Mouse (Mus musculus) midbrain, embryonic 15.5 days (tissue): ENCODE data around the gene Lmx1a. TPM values are rescaled to one million over a fixed set of nuclear protein-coding genes. Genes with fewer than 3 reads are reported as not detected.

Experiments used
- ATAC-seq: fragments of 200-750 bp; cut with Nextera tagmentation; replicated peaks from 2 replicates; pipeline ENCODE4 v1.8.0; 2017; ENCODE audit warnings: moderate TSS enrichment
- H3K27ac ChIP-seq: fragments of 300-500 bp; sonication (generic); 2 replicates; pipeline ENCODE4 v1.5.1; 2015; ENCODE audit warnings: mild to moderate bottlenecking, inconsistent platforms
- H3K27me3 ChIP-seq: fragments of 300-500 bp; sonication (generic); replicated peaks from 2 replicates; pipeline ENCODE4 v1.6.1; 2015; ENCODE audit warnings: inconsistent platforms
- H3K36me3 ChIP-seq: fragments of 300-500 bp; sonication (generic); replicated peaks from 2 replicates; pipeline ENCODE4 v1.6.1; 2015; ENCODE audit warnings: inconsistent platforms
- H3K4me1 ChIP-seq: fragments of 300-500 bp; sonication (generic); 2 replicates; pipeline ENCODE4 v1.6.1; 2015; ENCODE audit warnings: inconsistent platforms
- H3K4me2 ChIP-seq: fragments of 300-500 bp; sonication (generic); 2 replicates; pipeline ENCODE4 v1.6.1; 2015; ENCODE audit warnings: inconsistent platforms, mild to moderate bottlenecking, moderate library complexity
- H3K4me3 ChIP-seq: fragments of 300-500 bp; sonication (generic); 2 replicates; pipeline ENCODE4 v1.5.1; 2015; ENCODE audit warnings: mild to moderate bottlenecking, inconsistent platforms
- H3K9ac ChIP-seq: fragments of 300-500 bp; sonication (generic); 2 replicates; pipeline ENCODE4 v1.6.1; 2015; ENCODE audit warnings: mild to moderate bottlenecking, inconsistent platforms
- H3K9me3 ChIP-seq: fragments of 300-500 bp; sonication (generic); 2 replicates; pipeline ENCODE4 v1.6.1; 2016; ENCODE audit warnings: inconsistent platforms
- WGBS: fragments of 180-500 bp; shearing (Covaris S2); methylation state at CpG from one replicate; pipeline ENCODE4 v1.1.7; 2015; ENCODE audit warnings: mixed read lengths; 5-methylcytosine and 5-hydroxymethylcytosine counted together
- polyA plus RNA-seq: library from polyadenylated mRNA; unstranded; fragments of >200 nt; fragmentation: Nextera tagmentation; extraction: Ambion mirVana; gene quantifications from 2 replicates; pipeline ENCODE4 v1.2.1, GENCODE M21; 2015

Gene Lmx1a
- polyA plus RNA-seq, 1 experiment from 2014 or later = 11.9 TPM

- Histone ChIP-seq H3K4me3 (no peak overlapping the region), H3K27me3 (peaks cover 57% of the 10 kb centered on the region), H3K27ac (no peak overlapping the region), H3K36me3 (no peaks in the 10 kb centered on the region), H3K4me1 (no peaks in the 10 kb centered on the region), H3K9me3 (no peaks in the 10 kb centered on the region), H3K4me2 (no peak overlapping the region), H3K9ac (no peak overlapping the region)
- ATAC-seq = no peak
- WGBS = 9% methylated on average over 7 of the region's 7 CpGs
Observed at GRCm38 (mm10) chr1:167700221-167700620, 11.2 kb downstream of the Lmx1a start.

- Histone ChIP-seq H3K27me3 (peaks cover 11% of the 10 kb centered on the region; the same call in 1 of the 2 replicates), H3K4me2 (no peak overlapping the region), H3K4me3 (no peak overlapping the region), H3K27ac (no peak overlapping the region), H3K4me1 (no peaks in the 10 kb centered on the region), H3K36me3 (no peaks in the 10 kb centered on the region), H3K9ac (no peak overlapping the region), H3K9me3 (no peaks in the 10 kb centered on the region)
- WGBS = 75% methylated on average over 7 of the region's 7 CpGs
- no peak for ATAC-seq
Observed at GRCm38 (mm10) chr1:167705527-167705926, 16.5 kb downstream of the Lmx1a start.

GRCm38 (mm10) chr1:167708761-167709160 lies 19.7 kb downstream of the Lmx1a start:
- no peaks in the 10 kb centered on the region for H3K9me3 ChIP-seq
- ATAC-seq = no peak
- H3K4me3 ChIP-seq = no peak overlapping the region
- no peak overlapping the region for H3K9ac ChIP-seq
- H3K4me2 ChIP-seq = no peak overlapping the region
- no peaks in the 10 kb centered on the region for H3K4me1 ChIP-seq
- peaks cover 4% of the 10 kb centered on the region; the same call in 1 of the 2 replicates for H3K27me3 ChIP-seq
- H3K36me3 ChIP-seq = no peaks in the 10 kb centered on the region
- WGBS = 68% methylated on average over 5 of the region's 5 CpGs
- H3K27ac ChIP-seq = no peak overlapping the region

GRCm38 (mm10) chr1:167715730-167716341 lies 26.8 kb downstream of the Lmx1a start:
- no peak overlapping the region for H3K4me3 ChIP-seq
- no peaks in the 10 kb centered on the region for H3K9me3 ChIP-seq
- no peaks in the 10 kb centered on the region for H3K36me3 ChIP-seq
- H3K4me1 ChIP-seq = peaks cover 8% of the 10 kb centered on the region; the same call in 1 of the 2 replicates
- no peaks in the 10 kb centered on the region for H3K27me3 ChIP-seq
- ATAC-seq = peak; percentile 72
- H3K27ac ChIP-seq = no peak overlapping the region
- no peak overlapping the region for H3K4me2 ChIP-seq
- 26% methylated on average over 6 of the region's 6 CpGs for WGBS
- no peak overlapping the region for H3K9ac ChIP-seq

GRCm38 (mm10) chr1:167734471-167734870 lies 45.4 kb downstream of the Lmx1a start:
- no peak overlapping the region for H3K4me3 ChIP-seq
- no peaks in the 10 kb centered on the region for H3K36me3 ChIP-seq
- H3K27ac ChIP-seq = no peak overlapping the region
- H3K9me3 ChIP-seq = no peaks in the 10 kb centered on the region
- no peak overlapping the region for H3K4me2 ChIP-seq
- peaks cover 4% of the 10 kb centered on the region; the same call in 1 of the 2 replicates for H3K4me1 ChIP-seq
- 19% methylated on average over 6 of the region's 6 CpGs for WGBS
- H3K9ac ChIP-seq = no peak overlapping the region
- H3K27me3 ChIP-seq = no peaks in the 10 kb centered on the region
- no peak for ATAC-seq

- no peak overlapping the region for H3K4me2 ChIP-seq
- 78% methylated on average over 3 of the region's 3 CpGs for WGBS
- H3K9me3 ChIP-seq = no peaks in the 10 kb centered on the region
- no peaks in the 10 kb centered on the region for H3K27me3 ChIP-seq
- H3K27ac ChIP-seq = no peak overlapping the region
- no peak for ATAC-seq
- no peak overlapping the region for H3K4me3 ChIP-seq
- peaks cover 4% of the 10 kb centered on the region; the same call in 1 of the 2 replicates for H3K4me1 ChIP-seq
- H3K9ac ChIP-seq = no peak overlapping the region
- no peaks in the 10 kb centered on the region for H3K36me3 ChIP-seq
Observed at GRCm38 (mm10) chr1:167736793-167737192, 47.8 kb downstream of the Lmx1a start.

- Histone ChIP-seq H3K9ac (no peak overlapping the region), H3K4me2 (no peak overlapping the region), H3K27ac (no peak overlapping the region), H3K4me3 (no peak overlapping the region), H3K27me3 (no peaks in the 10 kb centered on the region), H3K36me3 (no peaks in the 10 kb centered on the region), H3K4me1 (no peaks in the 10 kb centered on the region), H3K9me3 (no peaks in the 10 kb centered on the region)
- ATAC-seq = no peak
- WGBS = 86% methylated on average over 7 of the region's 7 CpGs
Observed at GRCm38 (mm10) chr1:167739286-167739685, 50.2 kb downstream of the Lmx1a start.

- no peak overlapping the region for H3K27ac ChIP-seq
- no peak for ATAC-seq
- no peaks in the 10 kb centered on the region for H3K4me1 ChIP-seq
- H3K9ac ChIP-seq = no peak overlapping the region
- no peak overlapping the region for H3K4me2 ChIP-seq
- 48% methylated on average over 6 of the region's 6 CpGs for WGBS
- no peak overlapping the region for H3K4me3 ChIP-seq
- H3K27me3 ChIP-seq = no peaks in the 10 kb centered on the region; the same call in 1 of the 2 replicates
- no peaks in the 10 kb centered on the region for H3K36me3 ChIP-seq
- no peaks in the 10 kb centered on the region for H3K9me3 ChIP-seq
Observed at GRCm38 (mm10) chr1:167746676-167747075, 57.6 kb downstream of the Lmx1a start.

- no peak overlapping the region for H3K4me2 ChIP-seq
- 0 out of 2 replicates have a peak, but pooled peaks cover 8% of the 10 kb centered on the region for H3K4me1 ChIP-seq
- no peak overlapping the region for H3K4me3 ChIP-seq
- ATAC-seq = no peak
- no peaks in the 10 kb centered on the region for H3K36me3 ChIP-seq
- H3K9ac ChIP-seq = no peak overlapping the region
- 76% methylated on average over 5 of the region's 5 CpGs for WGBS
- H3K27ac ChIP-seq = no peak overlapping the region
- no peaks in the 10 kb centered on the region for H3K9me3 ChIP-seq
- peaks cover 12% of the 10 kb centered on the region for H3K27me3 ChIP-seq
Observed at GRCm38 (mm10) chr1:167752661-167753060, 63.6 kb downstream of the Lmx1a start.

GRCm38 (mm10) chr1:167754085-167754484 lies 65.0 kb downstream of the Lmx1a start:
- Histone ChIP-seq H3K9ac (no peak overlapping the region), H3K27me3 (peaks cover 17% of the 10 kb centered on the region), H3K4me3 (no peak overlapping the region), H3K27ac (no peak overlapping the region), H3K9me3 (no peaks in the 10 kb centered on the region), H3K36me3 (no peaks in the 10 kb centered on the region), H3K4me1 (0 out of 2 replicates have a peak, but pooled peaks cover 13% of the 10 kb centered on the region), H3K4me2 (no peak overlapping the region)
- 81% methylated on average over 4 of the region's 4 CpGs for WGBS
- no peak for ATAC-seq

GRCm38 (mm10) chr1:167754636-167755522 lies 65.8 kb downstream of the Lmx1a start:
- Histone ChIP-seq H3K9ac (no peak overlapping the region), H3K4me1 (0 out of 2 replicates have a peak, but pooled peaks cover 13% of the 10 kb centered on the region), H3K27me3 (peaks cover 24% of the 10 kb centered on the region), H3K4me2 (no peak overlapping the region), H3K36me3 (no peaks in the 10 kb centered on the region), H3K9me3 (no peaks in the 10 kb centered on the region), H3K4me3 (no peak overlapping the region), H3K27ac (no peak overlapping the region)
- 25% methylated on average over 14 of the region's 14 CpGs for WGBS
- ATAC-seq = no peak; the same call in 1 of the 2 replicates

GRCm38 (mm10) chr1:167758208-167758607 lies 69.2 kb downstream of the Lmx1a start:
- H3K4me3 ChIP-seq = no peak overlapping the region
- no peaks in the 10 kb centered on the region for H3K36me3 ChIP-seq
- 55% methylated on average over 8 of the region's 8 CpGs for WGBS
- no peak overlapping the region for H3K4me2 ChIP-seq
- no peaks in the 10 kb centered on the region for H3K9me3 ChIP-seq
- no peak overlapping the region for H3K27ac ChIP-seq
- H3K4me1 ChIP-seq = peaks cover 26% of the 10 kb centered on the region
- peaks cover 47% of the 10 kb centered on the region for H3K27me3 ChIP-seq
- ATAC-seq = no peak
- H3K9ac ChIP-seq = no peak overlapping the region
